Mouse (Mus musculus) heart, adult 9 months (tissue): Measurements from ENCODE around the gene Fgfr2.

Experiments used
- DNase-seq, 2 experiments: peaks; one replicate each; pipeline ENCODE4 v3.0.0; 2022; ENCODE audit warnings: low spot score in 2 of 2

The Fgfr2 gene

DNA sequence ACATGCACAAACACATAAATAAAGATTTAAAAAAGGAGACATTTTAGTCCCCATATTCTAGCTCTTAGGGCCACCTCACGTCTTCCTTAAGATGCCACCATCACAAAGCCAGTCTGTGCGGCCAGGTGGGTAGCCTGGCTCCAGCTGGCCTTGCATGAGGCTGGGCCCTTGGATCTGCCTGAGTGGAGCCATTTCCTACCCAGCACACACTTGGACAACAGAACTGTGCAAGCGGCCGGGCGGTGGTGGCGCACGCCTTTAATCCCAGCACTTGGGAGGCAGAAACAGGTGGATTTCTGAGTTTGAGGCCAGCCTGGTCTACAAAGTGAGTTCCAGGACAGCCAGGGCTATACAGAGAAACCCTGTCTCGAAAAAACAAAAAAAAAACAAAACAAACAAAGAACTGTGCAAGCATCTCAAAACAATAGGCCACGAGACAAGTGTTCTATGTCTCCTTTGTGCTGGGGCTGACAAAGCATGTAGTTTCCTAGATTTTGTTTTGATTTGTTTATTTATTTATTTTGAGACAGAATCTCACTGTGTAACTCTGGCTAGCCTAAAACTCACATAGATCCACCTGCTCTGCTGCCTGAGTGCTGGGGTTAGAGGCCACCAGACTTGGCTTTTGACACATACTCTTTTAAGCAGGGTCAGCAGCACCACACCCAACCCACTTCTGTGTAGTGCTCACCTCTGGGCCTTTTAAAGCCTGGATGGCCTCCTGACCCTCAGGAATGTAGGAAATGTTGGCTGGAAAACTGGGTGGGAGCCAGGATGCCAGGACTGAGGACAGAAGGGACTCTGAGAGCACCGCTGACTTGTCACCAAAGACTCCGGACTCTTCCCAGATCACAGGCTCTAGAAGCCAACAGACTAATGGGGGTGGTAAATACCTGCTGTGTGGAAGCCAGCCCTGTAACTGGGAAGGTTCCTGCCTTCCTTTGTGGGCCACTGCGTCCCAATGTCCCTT is 400.5 kb downstream of the Fgfr2 start:
- peak in 1 of 2 experiments; percentile 35 for DNase-seq

GRCm38 (mm10) chr7:132720562-132720961 is 402.6 kb downstream of the Fgfr2 start:
- DNase-seq, result no peak

GRCm38 (mm10) chr7:132719570-132719969 is 403.6 kb downstream of the Fgfr2 start:
- no peak for DNase-seq

- DNase-seq, result no peak
These were observed 407.9 kb downstream of the Fgfr2 start for GRCm38 (mm10) chr7:132715259-132715658.

DNA sequence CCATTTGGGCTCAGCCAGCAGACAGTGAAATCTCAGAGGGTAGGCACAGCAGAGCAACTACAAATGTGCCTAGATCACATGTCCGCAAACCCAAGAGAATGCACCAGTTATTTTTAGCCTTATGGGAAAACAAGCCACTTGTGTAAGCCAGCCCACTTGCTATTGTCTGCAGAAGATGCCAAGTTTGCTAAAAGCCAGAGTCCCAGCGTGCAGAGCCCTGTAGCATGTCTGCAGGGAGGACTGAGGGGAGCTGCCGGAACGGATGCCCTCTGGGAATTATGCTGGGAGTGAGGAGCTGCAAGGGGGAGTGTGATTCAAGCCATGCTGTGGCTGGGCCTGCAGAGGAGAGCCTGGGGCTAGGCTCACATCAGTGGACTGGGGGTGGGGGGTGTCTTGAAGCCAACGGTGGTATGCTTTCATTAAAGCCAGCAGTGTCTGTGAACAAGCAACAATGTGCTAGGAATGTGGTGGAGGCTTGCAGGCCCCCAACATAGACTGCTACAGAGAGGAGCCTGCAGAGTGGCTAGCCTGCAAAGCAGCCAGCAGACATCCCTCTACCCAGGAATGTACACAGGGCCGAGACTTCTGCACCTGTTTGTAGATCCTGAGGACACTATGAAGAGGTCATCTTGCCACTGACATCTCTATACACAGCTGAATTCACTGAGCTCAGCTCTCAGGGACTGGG is 408.8 kb downstream of the Fgfr2 start:
- peak; percentile 89 to 95 for DNase-seq

- DNase-seq, result peak; percentile 66 to 80
These were observed 409.5 kb downstream of the Fgfr2 start for GRCm38 (mm10) chr7:132713483-132714126.

- no peak for DNase-seq
These were observed 410.2 kb downstream of the Fgfr2 start for GRCm38 (mm10) chr7:132712956-132713355.

- no peak for DNase-seq
These were observed 411.0 kb downstream of the Fgfr2 start for GRCm38 (mm10) chr7:132712044-132712708.

- DNase-seq, result no peak
These were observed 411.6 kb downstream of the Fgfr2 start for GRCm38 (mm10) chr7:132711579-132711978.

DNA sequence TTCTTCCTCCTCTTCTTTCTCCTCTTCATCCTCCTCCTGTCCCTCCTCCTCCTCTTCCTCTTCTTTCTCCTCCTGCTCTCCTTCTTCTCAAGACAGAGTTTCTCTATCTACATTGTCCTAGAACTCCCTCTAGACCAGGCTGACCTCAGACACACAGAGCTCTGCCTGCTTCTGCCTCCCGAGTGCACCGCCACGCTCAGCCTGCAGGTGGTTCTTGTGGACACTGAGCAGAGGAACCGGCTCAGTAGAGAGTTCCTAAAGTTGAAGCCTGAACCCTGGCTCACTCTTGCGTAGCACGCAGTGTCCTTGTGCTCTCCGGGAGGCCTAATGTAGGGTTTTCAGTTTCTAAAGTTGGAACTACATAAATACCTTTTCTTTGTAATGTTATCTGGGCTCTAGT is 418.0 kb downstream of the Fgfr2 start:
- no peak for DNase-seq

DNA sequence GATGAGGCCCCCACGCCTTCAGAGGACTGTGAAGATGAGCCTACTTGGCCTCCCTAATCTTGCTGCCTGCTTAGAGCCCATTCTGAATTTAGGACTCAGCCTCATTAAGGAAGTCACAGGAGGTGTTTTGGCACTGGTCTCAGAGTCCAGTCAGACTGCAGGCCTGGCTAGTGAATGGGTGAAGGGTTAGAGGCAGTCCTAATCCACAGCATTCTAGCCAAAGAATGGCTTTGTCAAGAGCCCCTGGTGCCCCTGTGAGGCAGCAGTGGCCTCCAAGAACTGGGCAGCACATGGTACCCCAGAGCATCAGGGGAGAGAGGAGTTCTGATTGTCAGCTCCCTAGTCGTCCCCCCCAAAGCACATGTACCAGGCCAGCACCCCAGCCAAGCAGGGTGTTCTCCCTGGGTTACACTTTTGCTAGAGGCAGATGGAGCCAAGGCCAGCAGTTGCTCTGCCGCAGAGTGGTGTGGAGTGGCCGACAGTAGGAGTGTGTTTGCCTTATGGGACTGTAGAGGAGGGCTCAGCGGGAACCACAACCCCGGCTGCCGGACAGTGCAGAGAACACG is 418.8 kb downstream of the Fgfr2 start:
- DNase-seq, result no peak

- no peak for DNase-seq
These were observed 419.4 kb downstream of the Fgfr2 start for GRCm38 (mm10) chr7:132703515-132704309.

DNA sequence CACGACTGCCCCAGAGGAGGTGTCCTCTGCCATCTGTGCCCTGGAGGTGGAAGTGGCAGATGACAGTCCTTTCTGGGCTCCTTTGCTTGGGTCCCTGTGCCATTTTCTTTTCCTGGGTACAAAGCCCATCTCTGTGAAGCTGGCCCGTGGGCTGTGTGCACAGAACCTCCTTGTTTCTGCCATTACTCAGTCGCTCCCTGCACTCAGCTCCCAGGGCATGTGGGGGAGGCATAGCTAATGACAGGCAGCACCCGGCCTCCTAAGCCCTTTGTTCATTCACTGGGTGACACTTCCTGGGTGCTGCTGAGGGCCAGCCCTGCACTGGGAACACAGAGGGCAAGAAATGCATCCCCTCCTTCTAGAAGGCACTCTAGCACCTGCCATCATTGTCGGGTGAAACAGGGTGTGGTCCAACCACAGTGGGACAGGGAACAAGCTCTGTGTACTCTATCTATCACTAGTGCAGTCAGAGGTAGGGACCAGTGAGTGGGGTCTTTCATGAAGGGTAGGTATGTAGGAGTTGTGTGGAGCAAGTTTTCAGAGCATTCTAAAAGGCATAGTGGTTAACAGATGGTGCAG is 420.6 kb downstream of the Fgfr2 start:
- DNase-seq, result no peak

DNA sequence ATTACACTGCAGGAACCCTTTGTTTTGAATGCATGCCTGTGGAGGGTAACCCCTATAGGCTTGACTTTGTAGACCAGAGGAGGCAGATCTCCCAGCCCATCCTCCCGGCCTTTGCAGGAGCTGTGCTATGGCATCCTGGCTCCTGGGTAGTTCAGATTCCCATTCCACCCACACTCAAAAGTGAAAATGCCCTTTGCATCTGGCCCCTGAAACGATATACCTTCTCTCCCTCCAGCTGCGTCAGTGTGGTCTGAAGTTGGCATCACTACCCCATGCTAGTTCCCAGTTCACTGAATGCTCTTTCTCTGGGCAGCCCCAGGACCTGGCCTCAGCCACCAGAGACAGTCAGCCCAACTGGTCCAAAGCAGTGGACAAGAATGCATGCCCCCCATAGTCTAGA is 421.1 kb downstream of the Fgfr2 start:
- no peak for DNase-seq

GRCm38 (mm10) chr7:132701412-132701811 is 421.7 kb downstream of the Fgfr2 start:
- no peak for DNase-seq

- no peak for DNase-seq
These were observed 423.0 kb downstream of the Fgfr2 start for GRCm38 (mm10) chr7:132700107-132700506.

- no peak for DNase-seq
These were observed 423.5 kb downstream of the Fgfr2 start for GRCm38 (mm10) chr7:132699639-132700038.

- DNase-seq, result no peak
These were observed 424.0 kb downstream of the Fgfr2 start for GRCm38 (mm10) chr7:132699165-132699564.

GRCm38 (mm10) chr7:132698737-132699136 is 424.4 kb downstream of the Fgfr2 start:
- DNase-seq, result no peak

- DNase-seq, result no peak
These were observed 425.8 kb downstream of the Fgfr2 start for GRCm38 (mm10) chr7:132697258-132697796.
